Mouse (Mus musculus) kidney, adult 2 months (tissue): ENCODE results near the gene Fam135a.

Experiments used
- CTCF ChIP-seq: fragments of 200-500 bp; conservative IDR thresholded peaks from 2 replicates; pipeline ENCODE4 v1.5.1; 2011; ENCODE audit warnings: low read depth, mild to moderate bottlenecking, control low read depth, low read length, moderate library complexity, mixed read lengths; ENCODE audit not compliant: insufficient read depth, insufficient read length
- POLR2A ChIP-seq: fragments of 200-500 bp; IDR thresholded peaks from one replicate; pipeline ENCODE4 v1.6.1; 2011; ENCODE audit warnings: low read depth, low read length, control low read depth

GRCm38 (mm10) chr1:23997493-23997892, 102.6 kb downstream of the Fam135a start:
- TF ChIP-seq CTCF = no peak
- TF ChIP-seq POLR2A = no peak
